Mouse (Mus musculus) C2C12 (cell line): ENCODE results near the gene Gm27235. TPM values are rescaled to one million over a fixed set of nuclear protein-coding genes. Genes with fewer than 3 reads are reported as not detected.
"Not testable (repeated sequence)": the region's sequence is repeated elsewhere in the genome, so short reads cannot be mapped to it uniquely, and the experiment has no call there.

Experiments
- H3K27me3 ChIP-seq: one replicate; pipeline ENCODE4 v1.6.1; 2011; ENCODE audit not compliant: control insufficient read depth, insufficient read depth, insufficient read length
- H3K36me3 ChIP-seq: one replicate; pipeline ENCODE4 v1.6.1; 2011; ENCODE audit not compliant: control insufficient read depth, insufficient read depth
- H3K4me3 ChIP-seq: one replicate; pipeline ENCODE4 v1.5.1; 2011; ENCODE audit warnings: mild to moderate bottlenecking, control low read depth; ENCODE audit not compliant: poor library complexity, insufficient read depth, severe bottlenecking
- H3K79me2 ChIP-seq: one replicate; pipeline ENCODE4 v1.6.1; 2011; ENCODE audit not compliant: control insufficient read depth, insufficient read depth
- H3K79me3 ChIP-seq: one replicate; pipeline ENCODE4 v1.6.1; 2011; ENCODE audit warnings: low read depth, control low read depth
- H3ac ChIP-seq: one replicate; pipeline ENCODE3; 2011; ENCODE audit warnings: low read depth; ENCODE audit not compliant: control insufficient read depth, insufficient read length
- CEBPB ChIP-seq: IDR thresholded peaks from one replicate; pipeline ENCODE4 v1.6.1; 2011; ENCODE audit warnings: low read depth, mild to moderate bottlenecking, control low read depth, moderate library complexity
- CTCF ChIP-seq: IDR thresholded peaks from one replicate; pipeline ENCODE4 v1.5.1; 2011; ENCODE audit not compliant: control insufficient read depth, insufficient read depth, insufficient read length
- FOSL1 ChIP-seq: IDR thresholded peaks from one replicate; pipeline ENCODE4 v1.8.0; 2011; ENCODE audit warnings: mild to moderate bottlenecking, low read length; ENCODE audit not compliant: poor library complexity, insufficient read depth, severe bottlenecking
- MAX ChIP-seq: IDR thresholded peaks from one replicate; pipeline ENCODE4 v1.6.1; 2011; ENCODE audit warnings: mild to moderate bottlenecking, control low read depth
- MYOD1 ChIP-seq: IDR thresholded peaks from one replicate; pipeline ENCODE4 v1.6.1; 2011; ENCODE audit warnings: low read depth; ENCODE audit not compliant: control insufficient read depth, insufficient read length
- MYOG ChIP-seq: IDR thresholded peaks from one replicate; pipeline ENCODE4 v1.6.1; 2011; ENCODE audit not compliant: control insufficient read depth, insufficient read length; ENCODE audit errors: extremely low read depth
- USF1 ChIP-seq: IDR thresholded peaks from one replicate; pipeline ENCODE4 v1.6.1; 2011; ENCODE audit warnings: low read depth, mild to moderate bottlenecking, control low read depth, moderate library complexity
- long read RNA-seq, 2 experiments: library from polyadenylated mRNA; unstranded; transcript quantifications; one replicate each; pipeline ENCODE4 v2.0.0; 2019 to 2020
- polyA plus RNA-seq: library from polyadenylated mRNA; unstranded; fragments of >200 nt; fragmentation: generic; extraction: Trizol; gene quantifications from one replicate; pipeline ENCODE4 v1.2.1, GENCODE M21; 2012; ENCODE audit warnings: missing spikeins

The Gm27235 gene
- polyA plus RNA-seq, result not detected
- long read RNA-seq, experiment 1, result 0 reads
- long read RNA-seq, experiment 2, result 0 reads

- Histone ChIP-seq H3K4me3 (no peak within 1 kb of the TSS), H3K79me2 (no peaks in the 10 kb centered on the region), H3K27me3 (no peaks in the 10 kb centered on the region), H3ac (no peak within 1 kb of the TSS), H3K36me3 (no peaks in the 10 kb centered on the region), H3K79me3 (no peaks in the 10 kb centered on the region)
- TF ChIP-seq MYOD1 (no peak), CTCF (no peak), USF1 (no peak), MYOG (no peak), FOSL1 (no peak), CEBPB (no peak), MAX (no peak)
Observed at GRCm38 (mm10) chr9:35790001-35790400, at the start of gene Gm27235, which contains the start of gene D730048I06Rik. Gm27235 (minus strand) TSS chr9:35790101. D730048I06Rik (minus strand) TSS chr9:35790112.

- not testable (repeated sequence) for H3K79me2 ChIP-seq, H3K36me3 ChIP-seq, H3K4me3 ChIP-seq, H3K27me3 ChIP-seq, H3K79me3 ChIP-seq, H3ac ChIP-seq
Observed at GRCm38 (mm10) chr9:35817881-35818280, 28.0 kb upstream of the Gm27235 start.

- no peaks in the 10 kb centered on the region for H3K79me2 ChIP-seq
- H3K79me3 ChIP-seq, result no peaks in the 10 kb centered on the region
- no peaks in the 10 kb centered on the region for H3K27me3 ChIP-seq
- TF ChIP-seq MYOD1 (no peak), CTCF (no peak), FOSL1 (no peak), MYOG (no peak), MAX (no peak), CEBPB (no peak), USF1 (no peak)
- H3ac ChIP-seq, result no peak overlapping the region
- H3K36me3 ChIP-seq, result no peaks in the 10 kb centered on the region
- H3K4me3 ChIP-seq, result no peak overlapping the region
Observed at GRCm38 (mm10) chr9:35798146-35798545, 8.2 kb upstream of the Gm27235 start.

GRCm38 (mm10) chr9:35778009-35778408 lies 11.9 kb downstream of the Gm27235 start, which contains the start of gene Gm17727:
Gm17727 (minus strand) TSS chr9:35778109.
- Histone ChIP-seq H3K79me2 (no peaks in the 10 kb centered on the region), H3K27me3 (no peaks in the 10 kb centered on the region), H3K79me3 (no peaks in the 10 kb centered on the region), H3ac (no peak within 1 kb of the TSS), H3K36me3 (no peaks in the 10 kb centered on the region), H3K4me3 (no peak within 1 kb of the TSS)
- TF ChIP-seq MAX, result no peak
- no peak for TF ChIP-seq CTCF
- TF ChIP-seq FOSL1, result no peak
- TF ChIP-seq USF1, result no peak
- no peak for TF ChIP-seq MYOD1
- TF ChIP-seq CEBPB, result no peak
- no peak for TF ChIP-seq MYOG

GRCm38 (mm10) chr9:35756843-35757242 lies 33.1 kb downstream of the Gm27235 start:
- Histone ChIP-seq H3ac (no peak overlapping the region), H3K36me3 (no peaks in the 10 kb centered on the region), H3K79me3 (no peaks in the 10 kb centered on the region), H3K4me3 (no peak overlapping the region), H3K79me2 (no peaks in the 10 kb centered on the region), H3K27me3 (no peaks in the 10 kb centered on the region)
- TF ChIP-seq MAX (no peak), MYOD1 (no peak), CEBPB (no peak), USF1 (no peak), CTCF (no peak), MYOG (no peak)

- H3K79me2 ChIP-seq, result no peaks in the 10 kb centered on the region
- no peak within 1 kb of the TSS for H3K4me3 ChIP-seq
- H3K79me3 ChIP-seq, result no peaks in the 10 kb centered on the region
- no peaks in the 10 kb centered on the region for H3K36me3 ChIP-seq
- H3K27me3 ChIP-seq, result no peaks in the 10 kb centered on the region
- TF ChIP-seq MAX (no peak), MYOD1 (no peak), CTCF (no peak), CEBPB (no peak), USF1 (no peak), MYOG (no peak), FOSL1 (no peak)
- H3ac ChIP-seq, result no peak within 1 kb of the TSS
Observed at GRCm38 (mm10) chr9:35740749-35741148, 49.2 kb downstream of the Gm27235 start, which contains the start of gene Gm17677. Gm17677 (plus strand) TSS chr9:35741049.

Other genes starting within 250 kb of the Gm27235 start
- under 0.01 TPM for gene Ddx25, start 231.6 kb downstream of the Gm27235 start, polyA plus RNA-seq
- 3.1 TPM for gene Pus3, start 231.5 kb downstream of the Gm27235 start, polyA plus RNA-seq
- gene Pate2, start 219.8 kb downstream of the Gm27235 start, polyA plus RNA-seq, result 0.34 TPM
- 5.8 TPM for gene Hyls1, start 219.7 kb downstream of the Gm27235 start, polyA plus RNA-seq
- not detected for gene Pate4, start 178.2 kb downstream of the Gm27235 start, polyA plus RNA-seq
- not detected for gene Pate3, start 141.9 kb downstream of the Gm27235 start, polyA plus RNA-seq
- gene Pate1, start 102.7 kb downstream of the Gm27235 start, polyA plus RNA-seq, result 0.11 TPM
- not detected for gene Gm17677, start 49.1 kb downstream of the Gm27235 start, polyA plus RNA-seq
- not detected for gene Gm17727, start 12.0 kb downstream of the Gm27235 start, polyA plus RNA-seq
- not detected for gene D730048I06Rik, start within 50 bp of the Gm27235 start, polyA plus RNA-seq
- gene 9230110F15Rik, start 54.0 kb upstream of the Gm27235 start, polyA plus RNA-seq, result not detected
- gene 9230113P08Rik, start 118.3 kb upstream of the Gm27235 start, polyA plus RNA-seq, result not detected